Mouse (Mus musculus): ENCODE measurements around the gene Parg.
A peak's percentile ranks its signal among the peaks of the same experiment; 100 is the strongest.

Parg gene

GRCm38 (mm10) chr14:32311381-32312035, 109.8 kb downstream of the Parg start:
- no peak for DNase-seq (ENCODE audit: inconsistent age in 2 of 2, low spot score in 1 of 2)

GRCm38 (mm10) chr14:32317822-32318221, 116.1 kb downstream of the Parg start:
- DNase-seq (ENCODE audit: inconsistent age in 2 of 2, low spot score in 1 of 2), result no peak

GRCm38 (mm10) chr14:32321732-32322685, 120.3 kb downstream of the Parg start, which contains the start of gene Ogdhl:
Gene Ogdhl, plus strand, starts transcription at chr14:32322019.
- DNase-seq (ENCODE audit: inconsistent age in 2 of 2, low spot score in 1 of 2), result peak; percentile 78 to 90

GRCm38 (mm10) chr14:32323221-32323620, 121.5 kb downstream of the Parg start:
- DNase-seq (ENCODE audit: inconsistent age in 2 of 2, low spot score in 1 of 2), result no peak

- no peak for DNase-seq (ENCODE audit: inconsistent age in 2 of 2, low spot score in 1 of 2)
These were observed 125.6 kb downstream of the Parg start for GRCm38 (mm10) chr14:32327366-32327765.

GRCm38 (mm10) chr14:32332515-32333445, 131.0 kb downstream of the Parg start:
- no peak for DNase-seq (ENCODE audit: inconsistent age in 2 of 2, low spot score in 1 of 2)

- no peak for DNase-seq (ENCODE audit: inconsistent age in 2 of 2, low spot score in 1 of 2)
These were observed 134.3 kb downstream of the Parg start for GRCm38 (mm10) chr14:32336021-32336420.

- DNase-seq (ENCODE audit: inconsistent age in 2 of 2, low spot score in 1 of 2), result no peak
These were observed 134.8 kb downstream of the Parg start for GRCm38 (mm10) chr14:32336547-32336946.

- DNase-seq (ENCODE audit: inconsistent age in 2 of 2, low spot score in 1 of 2), result no peak
These were observed 140.1 kb downstream of the Parg start for GRCm38 (mm10) chr14:32341823-32342222.

GRCm38 (mm10) chr14:32344176-32344575, 142.4 kb downstream of the Parg start:
- DNase-seq (ENCODE audit: inconsistent age in 2 of 2, low spot score in 1 of 2), result no peak

GRCm38 (mm10) chr14:32344694-32345093, 142.9 kb downstream of the Parg start:
- no peak for DNase-seq (ENCODE audit: inconsistent age in 2 of 2, low spot score in 1 of 2)
